Mouse (Mus musculus) urinary bladder, postnatal 0 days (tissue): ENCODE data around the gene Gm20738. TPM values are rescaled to one million over a fixed set of nuclear protein-coding genes. Genes with fewer than 3 reads are reported as not detected.

ENCODE experiments used
- polyA plus RNA-seq: library from polyadenylated mRNA; unstranded; fragments of >200 nt; fragmentation: Nextera tagmentation; extraction: Ambion mirVana; gene quantifications from 2 replicates; pipeline ENCODE4 v1.2.1, GENCODE M21; 2015

The Gm20738 gene
- not detected in 2 replicates for polyA plus RNA-seq

GRCm38 (mm10) chrY:37957511-37957910 is at the start of gene Gm20738:
TSS of gene Gm20738 (plus strand) at chrY:37957811.

